Mouse (Mus musculus) spleen, adult 2 months (tissue): ENCODE measurements around the gene Rin2.

ENCODE experiments used
- CTCF ChIP-seq: fragments of 200-500 bp; IDR thresholded peaks from 2 replicates; pipeline ENCODE4 v1.5.1; 2011; ENCODE audit warnings: mild to moderate bottlenecking, inconsistent platforms; ENCODE audit not compliant: insufficient read depth, insufficient read length, insufficient replicate concordance; ENCODE audit errors: extremely low read depth
- POLR2A ChIP-seq: fragments of 200-500 bp; IDR thresholded peaks from 2 replicates; pipeline ENCODE4 v1.6.1; 2011; ENCODE audit warnings: low read depth, low read length, inconsistent platforms

DNA sequence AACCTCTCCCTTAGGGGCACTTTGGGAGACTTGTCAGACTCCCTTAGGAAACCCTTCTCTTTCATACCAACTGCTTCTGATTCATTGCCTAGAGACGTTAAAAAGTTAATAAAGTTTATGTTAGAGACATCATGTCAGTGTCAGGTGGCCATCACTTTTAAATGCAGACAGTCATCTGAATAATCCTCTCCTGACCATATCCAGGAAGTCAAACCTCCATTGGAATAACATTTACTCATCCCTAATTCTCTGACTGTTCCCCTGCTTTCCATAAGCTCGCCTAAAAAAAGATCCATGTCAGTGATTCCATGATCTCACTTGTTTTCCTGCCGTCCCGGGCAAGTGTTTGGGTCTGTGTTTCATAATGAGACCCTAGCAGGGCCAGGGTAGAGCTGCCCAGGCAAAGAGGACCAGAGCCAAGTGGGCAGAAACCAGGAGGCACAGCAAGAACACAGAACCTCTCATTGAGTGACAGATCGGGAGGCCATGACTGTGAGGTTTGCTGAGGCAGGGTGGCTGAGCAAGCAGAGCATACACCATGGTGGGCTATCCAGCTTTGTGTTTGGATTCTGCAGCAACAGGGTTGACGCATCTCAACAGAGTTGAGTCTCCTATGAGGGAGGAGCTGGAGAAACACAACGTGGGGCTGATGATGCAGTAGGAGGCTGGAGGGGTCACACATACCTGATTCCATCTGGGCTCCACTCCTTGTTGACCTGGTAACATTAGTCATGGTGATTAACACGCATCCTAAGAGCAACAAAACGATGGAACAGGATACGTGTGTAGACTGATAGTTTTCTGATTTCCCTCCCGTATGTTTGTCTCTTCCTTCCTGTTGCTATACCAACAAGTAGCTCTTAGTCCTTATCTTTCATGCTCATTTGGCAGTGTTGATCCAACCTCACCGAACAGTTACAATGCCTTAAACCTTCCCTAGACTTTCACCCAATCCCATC, 81.1 kb downstream of the Rin2 start:
- TF ChIP-seq CTCF (no peak), POLR2A (no peak)
